Mouse (Mus musculus): ENCODE results near the gene Mlec. TPM values are rescaled to one million over a fixed set of nuclear protein-coding genes. Genes with fewer than 3 reads are reported as not detected.

The Mlec gene
- polyA plus RNA-seq, 1 experiment = 61.4 TPM

- no peak for TF ChIP-seq GATA1 (IDR thresholded peaks at IDR 0.05; ENCODE audit: low read length)
Measured at GRCm38 (mm10) chr5:115125211-115125871, 32.6 kb downstream of the Mlec start.

- no peak for TF ChIP-seq GATA1 (IDR thresholded peaks at IDR 0.05; ENCODE audit: low read length)
Measured at GRCm38 (mm10) chr5:115124690-115125089, 33.3 kb downstream of the Mlec start.

- no peak for TF ChIP-seq GATA1 (IDR thresholded peaks at IDR 0.05; ENCODE audit: low read length)
Measured at GRCm38 (mm10) chr5:115120978-115121377, 37.0 kb downstream of the Mlec start.

- TF ChIP-seq GATA1 (IDR thresholded peaks at IDR 0.05; ENCODE audit: low read length) = no peak
Measured at GRCm38 (mm10) chr5:115118961-115119570, 38.9 kb downstream of the Mlec start, which contains the start of gene Acads. Gene Acads, minus strand, starts transcription at chr5:115119346.

- TF ChIP-seq GATA1 (IDR thresholded peaks at IDR 0.05; ENCODE audit: low read length) = no peak
Measured at GRCm38 (mm10) chr5:115117467-115117866, 40.5 kb downstream of the Mlec start.

GRCm38 (mm10) chr5:115116426-115116825 is 41.6 kb downstream of the Mlec start:
- no peak for TF ChIP-seq GATA1 (IDR thresholded peaks at IDR 0.05; ENCODE audit: low read length)

GRCm38 (mm10) chr5:115114501-115114900 is 43.5 kb downstream of the Mlec start:
- no peak for TF ChIP-seq GATA1 (IDR thresholded peaks at IDR 0.05; ENCODE audit: low read length)

GRCm38 (mm10) chr5:115113244-115113643 is 44.7 kb downstream of the Mlec start:
- no peak for TF ChIP-seq GATA1 (IDR thresholded peaks at IDR 0.05; ENCODE audit: low read length)

- TF ChIP-seq GATA1 (IDR thresholded peaks at IDR 0.05; ENCODE audit: low read length) = no peak
Measured at GRCm38 (mm10) chr5:115111156-115111555, 46.8 kb downstream of the Mlec start.

GRCm38 (mm10) chr5:115102231-115102630 is 55.7 kb downstream of the Mlec start:
- no peak for TF ChIP-seq GATA1 (IDR thresholded peaks at IDR 0.05; ENCODE audit: low read length)

GRCm38 (mm10) chr5:115100473-115100872 is 57.5 kb downstream of the Mlec start:
- no peak for TF ChIP-seq GATA1 (IDR thresholded peaks at IDR 0.05; ENCODE audit: low read length)

GRCm38 (mm10) chr5:115099991-115100390 is 58.0 kb downstream of the Mlec start:
- no peak for TF ChIP-seq GATA1 (IDR thresholded peaks at IDR 0.05; ENCODE audit: low read length)

- TF ChIP-seq GATA1 (IDR thresholded peaks at IDR 0.05; ENCODE audit: low read length) = no peak
Measured at GRCm38 (mm10) chr5:115099530-115099929, 58.4 kb downstream of the Mlec start.

GRCm38 (mm10) chr5:115098195-115098594 is 59.8 kb downstream of the Mlec start, which contains the start of gene Gm10401:
Gene Gm10401, minus strand, starts transcription at chr5:115098295.
- no peak for TF ChIP-seq GATA1 (IDR thresholded peaks at IDR 0.05; ENCODE audit: low read length)

Other genes with a start within 250 kb of the Mlec start
- gene Oasl1, start 234.9 kb downstream of the Mlec start, polyA plus RNA-seq (2012) = 4.5 and 5.0 TPM in 2 replicates
- gene 2210016L21Rik, start 216.0 kb downstream of the Mlec start, polyA plus RNA-seq (2012) = 42.9 and 56.7 TPM in 2 replicates
- 0.05 and 0.13 TPM in 2 replicates for gene Hnf1a, start 187.1 kb downstream of the Mlec start, polyA plus RNA-seq (2012)
- 27.2 and 31.9 TPM in 2 replicates for gene Sppl3, start 147.0 kb downstream of the Mlec start, polyA plus RNA-seq (2012)
- gene Gm10401, start 59.9 kb downstream of the Mlec start, polyA plus RNA-seq (2012) = not detected in 2 replicates
- 67.5 and 69.2 TPM in 2 replicates for gene Acads, start 38.8 kb downstream of the Mlec start, polyA plus RNA-seq (2012)
- gene Unc119b, start 23.2 kb downstream of the Mlec start, polyA plus RNA-seq (2012) = 37.8 and 47.6 TPM in 2 replicates
- not detected in 2 replicates for gene Cabp1, start 36.2 kb upstream of the Mlec start, polyA plus RNA-seq (2012)
- gene Pop5, start 77.7 kb upstream of the Mlec start, polyA plus RNA-seq (2012) = 24.1 and 32.1 TPM in 2 replicates
- gene Rnf10, start 114.7 kb upstream of the Mlec start, polyA plus RNA-seq (2012) = 270 and 383 TPM in 2 replicates
- gene Coq5, start 121.5 kb upstream of the Mlec start, polyA plus RNA-seq (2012) = 23.8 and 27.3 TPM in 2 replicates
- 399 and 435 TPM in 2 replicates for gene Dynll1, start 142.8 kb upstream of the Mlec start, polyA plus RNA-seq (2012)
- gene Srsf9, start 169.0 kb upstream of the Mlec start, polyA plus RNA-seq (2012) = 146 and 183 TPM in 2 replicates
- gene Gatc, start 183.0 kb upstream of the Mlec start, polyA plus RNA-seq (2012) = 16.0 and 21.8 TPM in 2 replicates
- 3.4 and 10.5 TPM in 2 replicates for gene Triap1, start 183.0 kb upstream of the Mlec start, polyA plus RNA-seq (2012)
- 2,043 and 2,441 TPM in 2 replicates for gene Cox6a1, start 190.8 kb upstream of the Mlec start, polyA plus RNA-seq (2012)